Mouse (Mus musculus) C2C12 (cell line): ENCODE data around the gene Csmd2.

Experiments used
- CTCF ChIP-seq: IDR thresholded peaks from one replicate; pipeline ENCODE4 v1.5.1; 2011; ENCODE audit not compliant: control insufficient read depth, insufficient read depth, insufficient read length
- USF1 ChIP-seq: IDR thresholded peaks from one replicate; pipeline ENCODE4 v1.6.1; 2011; ENCODE audit warnings: low read depth, mild to moderate bottlenecking, control low read depth, moderate library complexity

DNA sequence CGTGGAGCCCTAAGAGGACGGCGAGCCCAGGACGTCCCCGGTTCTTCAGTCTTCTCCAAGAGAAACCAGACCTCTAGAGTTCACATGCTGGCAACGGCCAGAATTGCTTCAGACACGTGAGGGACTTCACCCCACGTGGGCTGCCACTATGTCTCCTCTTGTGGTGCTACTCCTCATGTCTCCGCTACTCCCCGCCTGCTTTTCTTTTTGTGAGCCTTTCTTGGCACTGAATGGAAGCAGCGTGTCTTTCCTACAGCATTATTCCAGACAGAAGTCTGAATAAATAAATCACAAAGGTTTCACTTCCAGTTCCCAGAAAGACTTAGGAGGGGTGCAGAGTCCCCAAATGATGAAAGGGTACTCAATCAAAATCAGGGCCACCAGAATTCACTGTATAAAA lies 620.0 kb downstream of the Csmd2 start:
- no peak for TF ChIP-seq CTCF
- no peak for TF ChIP-seq USF1
